Mouse (Mus musculus) 3134 (cell line): ENCODE measurements around the gene Mrfap1.
A peak's percentile ranks its signal among the peaks of the same experiment; 100 is the strongest.

ENCODE experiments used
- DNase-seq: peaks from one replicate; pipeline ENCODE4 v3.0.0-alpha.2; 2011; ENCODE audit warnings: low spot score; ENCODE audit not compliant: insufficient read length; ENCODE audit errors: extremely low read depth

Gene Mrfap1

GRCm38 (mm10) chr5:36796296-36797014, at the start of gene Mrfap1:
Mrfap1 (minus strand) TSS chr5:36796772.
- DNase-seq: peak; percentile 95

GRCm38 (mm10) chr5:36844490-36844889, 47.9 kb upstream of the Mrfap1 start:
- no peak for DNase-seq

- DNase-seq: no peak
Observed at GRCm38 (mm10) chr5:36841701-36842100, 45.1 kb upstream of the Mrfap1 start.

- no peak for DNase-seq
Observed at GRCm38 (mm10) chr5:36840092-36840491, 43.5 kb upstream of the Mrfap1 start.

- no peak for DNase-seq
Observed at GRCm38 (mm10) chr5:36839602-36840001, 43.0 kb upstream of the Mrfap1 start.

- no peak for DNase-seq
Observed at GRCm38 (mm10) chr5:36839032-36839431, 42.5 kb upstream of the Mrfap1 start.

GRCm38 (mm10) chr5:36835933-36836332, 39.4 kb upstream of the Mrfap1 start:
- DNase-seq: no peak

- no peak for DNase-seq
Observed at GRCm38 (mm10) chr5:36831272-36831671, 34.7 kb upstream of the Mrfap1 start.

GRCm38 (mm10) chr5:36829913-36830879, 33.6 kb upstream of the Mrfap1 start, which contains the start of gene Man2b2:
Man2b2 (minus strand) TSS chr5:36830653.
- DNase-seq: peak; percentile 95

GRCm38 (mm10) chr5:36829098-36829497, 32.5 kb upstream of the Mrfap1 start:
- DNase-seq: no peak

GRCm38 (mm10) chr5:36822907-36823306, 26.3 kb upstream of the Mrfap1 start:
- DNase-seq: no peak

GRCm38 (mm10) chr5:36820142-36820541, 23.6 kb upstream of the Mrfap1 start:
- DNase-seq: no peak

- no peak for DNase-seq
Observed at GRCm38 (mm10) chr5:36819742-36820141, 23.2 kb upstream of the Mrfap1 start.

- no peak for DNase-seq
Observed at GRCm38 (mm10) chr5:36817738-36818137, 21.2 kb upstream of the Mrfap1 start.

GRCm38 (mm10) chr5:36814554-36814953, 18.0 kb upstream of the Mrfap1 start:
- peak; percentile 43 for DNase-seq

- DNase-seq: no peak
Observed at GRCm38 (mm10) chr5:36811413-36811812, 14.8 kb upstream of the Mrfap1 start.

GRCm38 (mm10) chr5:36810634-36811033, 14.1 kb upstream of the Mrfap1 start:
- DNase-seq: no peak

- peak; percentile 35 for DNase-seq
Observed at GRCm38 (mm10) chr5:36809123-36809522, 12.6 kb upstream of the Mrfap1 start.

GRCm38 (mm10) chr5:36807106-36807505, 10.5 kb upstream of the Mrfap1 start:
- no peak for DNase-seq

GRCm38 (mm10) chr5:36797291-36797690, 719 bp upstream of the Mrfap1 start:
- DNase-seq: peak; percentile 28

GRCm38 (mm10) chr5:36795647-36796295, 801 bp downstream of the Mrfap1 start:
- DNase-seq: peak; percentile 82
